Comparison of ENCODE assay signal across 14 mouse cellular contexts in the genomic region with DNA sequence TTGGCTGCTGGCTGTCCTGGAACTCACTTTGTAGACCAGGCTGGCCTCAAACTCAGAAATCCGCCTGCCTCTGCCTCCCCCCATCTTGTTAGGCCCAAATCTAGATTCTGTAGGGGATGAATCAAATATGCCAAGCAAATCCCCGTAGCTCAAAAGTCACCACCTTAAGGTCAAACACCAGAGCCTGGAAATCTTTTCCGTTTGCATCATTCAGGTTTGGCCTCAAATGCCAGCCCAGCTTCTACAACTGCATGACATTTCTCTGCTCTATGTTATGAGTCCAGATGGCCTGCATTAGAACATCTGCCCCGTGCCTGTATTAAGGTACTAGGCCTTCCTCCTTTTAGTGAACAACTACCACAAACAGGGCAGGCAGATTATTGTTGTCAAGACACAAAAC. TPM values are rescaled to one million over a fixed set of nuclear protein-coding genes. Genes with fewer than 3 reads are reported as not detected.
DNase-seq lines count a peak whose midpoint lies in the region; ATAC-seq and TF ChIP-seq lines count a peak whose summit lies in the region.
"Had no signal": no experiment of that assay in that cellular context is flagged by ENCODE, and none has a peak within 500 bp of the region (broad histone marks: within the 10 kb centered on the region; RNA-seq: fewer than 3 reads in every experiment).

No protein-coding gene starts in this region.

- H3K4me3 ChIP-seq in heart, embryonic 14.5 days (ENCODE audit: control insufficient read depth in 1 of 2, insufficient read depth in 1 of 2, low read depth in 1 of 2, low read length in 2 of 2), result no peak overlapping the region
- no peak overlapping the region for H3K4me3 ChIP-seq in heart, embryonic 11.5 days (ENCODE audit: low read depth, low read length)
- H3K4me3 ChIP-seq in midbrain, embryonic 11.5 days (ENCODE audit: low read depth, low read length), result no peak overlapping the region
- no peak overlapping the region for H3K4me3 ChIP-seq in midbrain, postnatal 0 days (ENCODE audit: low read depth, low read length)
- H3K4me3 ChIP-seq in embryonic facial prominence, embryonic 14.5 days (ENCODE audit: low read depth, low read length), result no peak overlapping the region

- 82% methylated on average over 4 of the region's 4 CpGs for WGBS in heart, embryonic 14.5 days
- 74% methylated on average over 4 of the region's 4 CpGs for WGBS in heart, embryonic 11.5 days (ENCODE audit: insufficient replicate concordance)
- WGBS in midbrain, embryonic 11.5 days, result 88% methylated on average over 4 of the region's 4 CpGs
- 88% methylated on average over 4 of the region's 4 CpGs for WGBS in midbrain, postnatal 0 days
- WGBS in embryonic facial prominence, embryonic 14.5 days, result 56% methylated on average over 4 of the region's 4 CpGs

- no peaks in the 10 kb centered on the region for H3K9me3 ChIP-seq in heart, embryonic 14.5 days (ENCODE audit: control insufficient read depth, low read length)
- H3K9me3 ChIP-seq in heart, embryonic 11.5 days (replicated peaks; ENCODE audit: control insufficient read depth, low read length), result no peaks in the 10 kb centered on the region
- no peaks in the 10 kb centered on the region for H3K9me3 ChIP-seq in midbrain, embryonic 11.5 days (ENCODE audit: control insufficient read depth, low read length)
- H3K9me3 ChIP-seq in midbrain, postnatal 0 days (ENCODE audit: low read length), result no peaks in the 10 kb centered on the region
- no peaks in the 10 kb centered on the region for H3K9me3 ChIP-seq in embryonic facial prominence, embryonic 14.5 days (ENCODE audit: control insufficient read depth, low read length)
- H3K9me3 ChIP-seq: heart, embryonic 10.5 days had no signal

- TF ChIP-seq CTCF in midbrain, postnatal 0 days (IDR thresholded peaks at IDR 0.05), result no peak

- H3K4me1 ChIP-seq in heart, embryonic 14.5 days (ENCODE audit: control insufficient read depth in 2 of 2, insufficient read depth in 2 of 2, low read length in 2 of 2), result peaks cover 6 to 19% of the 10 kb centered on the region in 2 experiments
- H3K4me1 ChIP-seq in heart, embryonic 11.5 days (ENCODE audit: control insufficient read depth, insufficient read depth, low read length), result peaks cover 12% of the 10 kb centered on the region; the same call in 1 of the 2 replicates
- peaks cover 14% of the 10 kb centered on the region; the same call in 1 of the 2 replicates for H3K4me1 ChIP-seq in midbrain, embryonic 11.5 days (ENCODE audit: control insufficient read depth, insufficient read depth, low read length)
- 0 out of 2 replicates have a peak, but pooled peaks cover 3% of the 10 kb centered on the region for H3K4me1 ChIP-seq in midbrain, postnatal 0 days (ENCODE audit: insufficient read depth, low read length)
- H3K4me1 ChIP-seq in embryonic facial prominence, embryonic 14.5 days (ENCODE audit: control insufficient read depth, insufficient read depth, low read length), result peaks cover 18% of the 10 kb centered on the region

- no peak overlapping the region for H3K4me2 ChIP-seq in heart, embryonic 14.5 days (ENCODE audit: low read length)
- no peak overlapping the region for H3K4me2 ChIP-seq in heart, embryonic 11.5 days
- no peak overlapping the region for H3K4me2 ChIP-seq in midbrain, embryonic 11.5 days
- no peak overlapping the region for H3K4me2 ChIP-seq in midbrain, postnatal 0 days (ENCODE audit: low read depth, low read length, poor library complexity, severe bottlenecking)
- peak overlapping the region; percentile 81; the same call in 1 of the 2 replicates for H3K4me2 ChIP-seq in embryonic facial prominence, embryonic 14.5 days (ENCODE audit: low read depth, low read length)
- H3K4me2 ChIP-seq: hindbrain, embryonic 14.5 days had no signal

- H3K36me3 ChIP-seq in heart, embryonic 14.5 days (ENCODE audit: control insufficient read depth, insufficient read depth, low read length), result peaks cover 47% of the 10 kb centered on the region
- H3K36me3 ChIP-seq in heart, embryonic 11.5 days (ENCODE audit: control insufficient read depth, insufficient read depth, low read length), result peaks cover 24% of the 10 kb centered on the region
- peaks cover 20% of the 10 kb centered on the region for H3K36me3 ChIP-seq in midbrain, embryonic 11.5 days (ENCODE audit: control insufficient read depth, insufficient read depth, low read length)
- peaks cover 25% of the 10 kb centered on the region for H3K36me3 ChIP-seq in midbrain, postnatal 0 days (ENCODE audit: insufficient read depth, low read length)
- peaks cover 40% of the 10 kb centered on the region for H3K36me3 ChIP-seq in embryonic facial prominence, embryonic 14.5 days (ENCODE audit: control insufficient read depth, insufficient read depth, low read length)

- ATAC-seq in heart, embryonic 14.5 days (ENCODE audit: insufficient number of reproducible peaks, insufficient read depth, low FRiP score, low read depth), result no peak
- ATAC-seq in heart, embryonic 11.5 days (replicated peaks; ENCODE audit: insufficient number of reproducible peaks, low FRiP score, low TSS enrichment), result no peak
- ATAC-seq in midbrain, embryonic 11.5 days (ENCODE audit: low FRiP score), result no peak
- ATAC-seq in midbrain, postnatal 0 days (ENCODE audit: low FRiP score), result no peak
- no peak for ATAC-seq in embryonic facial prominence, embryonic 14.5 days (ENCODE audit: low read depth)

- H3K27ac ChIP-seq in heart, embryonic 14.5 days (replicated peaks in 1 of 2; ENCODE audit: control insufficient read depth in 1 of 2, insufficient read depth in 1 of 2, low read depth in 2 of 2, low read length in 2 of 2), result no peak overlapping the region
- H3K27ac ChIP-seq in heart, embryonic 11.5 days (ENCODE audit: low read depth, low read length), result no peak overlapping the region
- H3K27ac ChIP-seq in midbrain, embryonic 11.5 days (ENCODE audit: low read depth, low read length), result no peak overlapping the region
- H3K27ac ChIP-seq in midbrain, postnatal 0 days (ENCODE audit: low read depth, low read length), result no peak overlapping the region
- H3K27ac ChIP-seq in embryonic facial prominence, embryonic 14.5 days (replicated peaks; ENCODE audit: low read depth, low read length), result no peak overlapping the region
- H3K27ac ChIP-seq: heart, embryonic 10.5 days; hindbrain, embryonic 14.5 days had no signal

- H3K9ac ChIP-seq in heart, embryonic 14.5 days (ENCODE audit: low read length), result peak overlapping the region; percentile 97; the same call in 1 of the 2 replicates
- no peak overlapping the region for H3K9ac ChIP-seq in heart, embryonic 11.5 days (ENCODE audit: low read depth, low read length)
- no peak overlapping the region for H3K9ac ChIP-seq in midbrain, embryonic 11.5 days (ENCODE audit: low read length)
- H3K9ac ChIP-seq in midbrain, postnatal 0 days (replicated peaks; ENCODE audit: low read length, poor library complexity, severe bottlenecking), result no peak overlapping the region
- peak overlapping the region; percentile 99 for H3K9ac ChIP-seq in embryonic facial prominence, embryonic 14.5 days (ENCODE audit: low read depth, low read length)
- H3K9ac ChIP-seq: hindbrain, embryonic 14.5 days had no signal

- DNase-seq in midbrain, embryonic 11.5 days (ENCODE audit: low spot score, missing footprints), result peak; percentile 83
- no peak for DNase-seq in midbrain, postnatal 0 days (ENCODE audit: low spot score)
- no peak for DNase-seq in embryonic facial prominence, embryonic 14.5 days (ENCODE audit: low spot score)
- DNase-seq in cerebellum, postnatal 25 days, result no peak
- DNase-seq in urinary bladder, adult 2 months (ENCODE audit: low spot score), result no peak
- DNase-seq: B cell, adult 2 months; cerebellum, adult 11-12 months; gastrocnemius, postnatal 25 days; kidney, adult 8-10 months; lung, adult 2 months had no signal

- no peaks in the 10 kb centered on the region for H3K27me3 ChIP-seq in heart, embryonic 14.5 days (ENCODE audit: control insufficient read depth, insufficient read depth, low read length)
- no peaks in the 10 kb centered on the region for H3K27me3 ChIP-seq in heart, embryonic 11.5 days (ENCODE audit: control insufficient read depth, insufficient read depth, low read length)
- H3K27me3 ChIP-seq in midbrain, embryonic 11.5 days (ENCODE audit: control insufficient read depth, insufficient read depth, low read length), result no peaks in the 10 kb centered on the region
- H3K27me3 ChIP-seq in midbrain, postnatal 0 days (ENCODE audit: insufficient read depth, low read length), result no peaks in the 10 kb centered on the region
- no peaks in the 10 kb centered on the region for H3K27me3 ChIP-seq in embryonic facial prominence, embryonic 14.5 days (replicated peaks; ENCODE audit: control insufficient read depth, insufficient read depth, low read length)

RNA-seq across cellular contexts. Expression of gene Rpl34, which starts 2.5 kb away (rescaled TPM):
- 621 and 704 TPM in 2 replicates for polyA plus RNA-seq in heart, embryonic 14.5 days (2014; fragmentation: Nextera tagmentation; extraction: Ambion mirVana)
- 614 and 626 TPM in 2 replicates for polyA plus RNA-seq in heart, embryonic 11.5 days (2014; fragmentation: Nextera tagmentation; extraction: Ambion mirVana)
- 646 and 740 TPM in 2 replicates for polyA plus RNA-seq in midbrain, embryonic 11.5 days (2014; fragmentation: Nextera tagmentation; extraction: Ambion mirVana)
- total RNA-seq in midbrain, postnatal 0 days (2014; rRNA removed), result 352 and 411 TPM in 2 replicates
- polyA plus RNA-seq in midbrain, postnatal 0 days (2015; fragmentation: Nextera tagmentation; extraction: Ambion mirVana), result 496 and 514 TPM in 2 replicates
- 1,104 and 1,207 TPM in 2 replicates for polyA plus RNA-seq in embryonic facial prominence, embryonic 14.5 days (2014; fragmentation: Nextera tagmentation; extraction: Ambion mirVana)
- polyA plus RNA-seq in urinary bladder, adult 2 months (2012; rRNA removed), result 2,153 and 2,445 TPM in 2 replicates

RNA-seq across cellular contexts. Expression of gene Ostc, which starts 18.4 kb away (rescaled TPM):
- polyA plus RNA-seq in heart, embryonic 14.5 days (2014; fragmentation: Nextera tagmentation; extraction: Ambion mirVana), result 240 and 244 TPM in 2 replicates
- 282 and 300 TPM in 2 replicates for polyA plus RNA-seq in heart, embryonic 11.5 days (2014; fragmentation: Nextera tagmentation; extraction: Ambion mirVana)
- polyA plus RNA-seq in midbrain, embryonic 11.5 days (2014; fragmentation: Nextera tagmentation; extraction: Ambion mirVana), result 323 and 331 TPM in 2 replicates
- 99.9 and 111 TPM in 2 replicates for total RNA-seq in midbrain, postnatal 0 days (2014; rRNA removed)
- 160 and 170 TPM in 2 replicates for polyA plus RNA-seq in midbrain, postnatal 0 days (2015; fragmentation: Nextera tagmentation; extraction: Ambion mirVana)
- 454 and 459 TPM in 2 replicates for polyA plus RNA-seq in embryonic facial prominence, embryonic 14.5 days (2014; fragmentation: Nextera tagmentation; extraction: Ambion mirVana)
- 89.6 and 103 TPM in 2 replicates for polyA plus RNA-seq in urinary bladder, adult 2 months (2012; rRNA removed)

Comparison
In these comparisons a context has a peak if more than half of its experiments do, and no peak if none do; other contexts are left out.
1. H3K9ac ChIP-seq: peak in heart, embryonic 14.5 days (single experiment) and embryonic facial prominence, embryonic 14.5 days (single experiment); none in heart, embryonic 11.5 days (single experiment), midbrain, embryonic 11.5 days (single experiment) and midbrain, postnatal 0 days (single experiment).